Mouse (Mus musculus): ENCODE measurements around the gene Rasal3. TPM values are rescaled to one million over a fixed set of nuclear protein-coding genes. Genes with fewer than 3 reads are reported as not detected.
A peak's percentile ranks its signal among the peaks of the same experiment; 100 is the strongest.

Gene Rasal3
- total RNA-seq, 4 experiments from 2014 or later, result 2.2 to 4.0 (median 2.5) TPM

GRCm38 (mm10) chr17:32354211-32354610 is 49.2 kb downstream of the Rasal3 start:
- no peak for DNase-seq

GRCm38 (mm10) chr17:32353696-32354095 is 49.7 kb downstream of the Rasal3 start:
- peak; percentile 44 for DNase-seq

- no peak for DNase-seq
Observed at GRCm38 (mm10) chr17:32351726-32352125, 51.7 kb downstream of the Rasal3 start.

- DNase-seq, result no peak
Observed at GRCm38 (mm10) chr17:32351269-32351668, 52.1 kb downstream of the Rasal3 start.

- DNase-seq, result peak; percentile 97
Observed at GRCm38 (mm10) chr17:32350382-32350983, 52.9 kb downstream of the Rasal3 start, which contains the start of gene Akap8l. TSS of gene Akap8l (minus strand) at chr17:32350607.

- no peak for DNase-seq
Observed at GRCm38 (mm10) chr17:32349851-32350381, 53.5 kb downstream of the Rasal3 start.

- DNase-seq, result no peak
Observed at GRCm38 (mm10) chr17:32349037-32349732, 54.2 kb downstream of the Rasal3 start.

GRCm38 (mm10) chr17:32348406-32348805 is 55.0 kb downstream of the Rasal3 start:
- DNase-seq, result no peak

GRCm38 (mm10) chr17:32341102-32341501 is 62.3 kb downstream of the Rasal3 start:
- DNase-seq, result no peak

Small RNA genes lying within 50 kb of the gene (microRNA-seq; reads per million reads assigned to microRNA genes)
- 0 reads per million in 2 experiments for gene Gm22201

Other genes with a start within 250 kb of the Rasal3 start
- 10 to 100 TPM in 1 of 4 experiments, 1 to 10 TPM in 3; 5.7 to 10.7 (median 7.3) TPM for gene Notch3, start 236.7 kb downstream of the Rasal3 start, total RNA-seq (2022)
- under 1 TPM; 0.13 to 0.43 (median 0.31) TPM for gene Ephx3, start 214.0 kb downstream of the Rasal3 start, total RNA-seq (2022)
- gene Brd4, start 118.9 kb downstream of the Rasal3 start, total RNA-seq (2022), result 100 to 1,000 TPM in 3 of 4 experiments, 10 to 100 TPM in 1; 95.4 to 135 (median 109) TPM
- gene Akap8, start 82.3 kb downstream of the Rasal3 start, total RNA-seq (2022), result 100 to 1,000 TPM in 2 of 4 experiments, 10 to 100 TPM in 2; 60.5 to 149 (median 103) TPM
- 100 to 1,000 TPM; 105 to 275 (median 189) TPM for gene Akap8l, start 53.0 kb downstream of the Rasal3 start, total RNA-seq (2022)
- gene Wiz, start 14.1 kb downstream of the Rasal3 start, total RNA-seq (2022), result 10 to 100 TPM; 45.4 to 81.3 (median 58.8) TPM
- gene Pglyrp2, start 20.6 kb upstream of the Rasal3 start, total RNA-seq (2022), result under 1 TPM; 0.11 to 0.62 (median 0.34) TPM
- gene Cyp4f39, start 49.1 kb upstream of the Rasal3 start, total RNA-seq (2022), result not detected
- gene Cyp4f17, start 102.5 kb upstream of the Rasal3 start, total RNA-seq (2022), result 10 to 100 TPM; 11.1 to 32.1 (median 21.6) TPM
- gene Cyp4f16, start 133.0 kb upstream of the Rasal3 start, total RNA-seq (2022), result 10 to 100 TPM; 12.0 to 28.8 (median 19.9) TPM
- not detected for gene Cyp4f37, start 217.7 kb upstream of the Rasal3 start, total RNA-seq (2022)

All from adrenal gland, adult 8-10 months (tissue).